Mouse (Mus musculus): ENCODE data around the gene Actl6b. TPM values are rescaled to one million over a fixed set of nuclear protein-coding genes. Genes with fewer than 3 reads are reported as not detected.
A peak's percentile ranks its signal among the peaks of the same experiment; 100 is the strongest.

Gene Actl6b
- polyA plus RNA-seq, 2 experiments, result not detected

DNA sequence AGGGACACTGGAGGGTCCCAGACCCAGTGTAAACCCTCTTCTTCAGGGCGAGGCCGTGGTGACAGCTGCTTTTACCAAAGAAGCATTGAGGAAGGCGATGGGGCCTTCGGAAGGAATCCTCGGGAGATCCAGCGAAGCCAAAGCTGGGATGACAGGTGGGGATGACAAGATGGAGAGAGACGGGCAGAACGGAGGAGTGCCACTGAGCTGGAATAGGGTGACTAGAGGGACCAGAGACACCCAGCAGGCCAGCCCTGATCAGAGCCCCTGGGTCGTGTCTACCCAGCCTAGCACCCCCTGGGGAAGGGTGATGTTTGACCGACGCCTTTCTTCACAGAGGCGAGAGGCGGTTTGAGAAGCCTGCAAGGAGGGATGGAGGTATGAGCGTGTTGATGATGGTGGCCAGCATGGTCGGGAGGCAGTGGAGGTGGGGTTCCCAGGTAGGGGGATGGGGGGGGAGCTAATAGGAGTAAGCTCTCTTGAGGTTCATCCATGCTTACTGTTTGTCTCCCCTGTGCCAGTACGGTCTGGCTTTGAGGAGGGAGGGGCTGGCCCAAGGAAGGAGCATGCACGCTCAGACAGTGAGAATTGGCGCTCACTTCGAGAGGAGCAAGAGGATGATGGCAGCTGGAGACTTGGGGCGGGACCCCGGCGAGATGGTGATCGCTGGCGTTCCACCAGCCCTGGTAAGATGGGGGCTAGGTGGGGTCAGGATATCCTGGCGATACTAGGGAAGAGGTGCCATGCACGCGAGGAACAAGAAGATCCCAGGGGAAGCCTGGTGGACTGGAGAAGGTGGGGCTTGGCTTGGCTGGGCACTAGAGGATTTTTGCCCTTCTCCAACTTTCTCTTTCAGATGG lies 33.4 kb upstream of the Actl6b start:
- no peak overlapping the region for H3K27ac ChIP-seq

DNA sequence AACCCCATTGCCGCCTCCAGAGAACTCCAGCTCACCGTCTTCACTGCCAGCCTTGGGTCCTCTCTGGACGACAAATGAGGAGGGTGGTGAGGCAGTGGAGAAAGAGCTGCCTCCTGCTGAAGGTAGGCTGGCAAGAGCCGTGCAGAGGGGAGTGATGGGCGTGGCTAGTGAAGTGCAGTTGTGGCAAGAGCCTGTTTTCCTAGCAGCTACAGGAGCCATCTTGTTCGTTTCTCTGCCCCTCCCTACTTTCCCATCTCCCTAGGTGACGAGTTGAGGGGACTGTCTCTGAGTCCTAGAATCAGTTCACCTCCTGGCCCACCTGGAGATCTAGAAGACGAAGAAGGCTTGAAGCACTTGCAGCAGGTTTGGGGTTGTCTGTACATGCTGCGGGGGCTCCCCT lies 31.5 kb upstream of the Actl6b start:
- H3K4me3 ChIP-seq (ENCODE audit: insufficient read depth in 1 of 2, low read depth in 2 of 2, low read length in 2 of 2), result no peak overlapping the region
- 64% methylated on average over 9 of the region's 9 CpGs for WGBS (ENCODE audit: insufficient replicate concordance)
- H3K9ac ChIP-seq (replicated peaks), result no peak overlapping the region
- no peaks in the 10 kb centered on the region for H3K27me3 ChIP-seq (ENCODE audit: control insufficient read depth, insufficient read depth, low read length)
- TF ChIP-seq CTCF (IDR thresholded peaks at IDR 0.05; ENCODE audit: low read depth), result no peak
- no peak for TF ChIP-seq EP300 (IDR thresholded peaks at IDR 0.05; ENCODE audit: low read depth)
- H3K27ac ChIP-seq, result no peak overlapping the region
- ATAC-seq (ENCODE audit: insufficient read depth) (no peak), DNase-seq (ENCODE audit: low read depth in 3 of 3, low spot score in 3 of 3) (no peak)
- peaks cover 29% of the 10 kb centered on the region for H3K36me3 ChIP-seq (replicated peaks; ENCODE audit: control insufficient read depth, insufficient read depth, low read depth)
- H3K9me3 ChIP-seq (ENCODE audit: control insufficient read depth, low read length), result no peaks in the 10 kb centered on the region
- H3K4me1 ChIP-seq (replicated peaks; ENCODE audit: control insufficient read depth in 2 of 2, insufficient read depth in 2 of 2, low read length in 1 of 2), result peaks cover 0 to 3% of the 10 kb centered on the region in 2 experiments; a peak in 2 of 4 replicates
- H3K4me2 ChIP-seq (ENCODE audit: low read depth), result no peak overlapping the region

More for the DNA sequence above, 33.4 kb upstream of the Actl6b start:
- DNase-seq (ENCODE audit: low read depth in 3 of 3, low spot score in 3 of 3) (no peak), ATAC-seq (ENCODE audit: insufficient read depth) (no peak)
- Histone ChIP-seq H3K4me1 (replicated peaks; ENCODE audit: control insufficient read depth in 2 of 2, insufficient read depth in 2 of 2, low read length in 1 of 2) (no peaks in the 10 kb centered on the region), H3K9ac (replicated peaks) (no peak overlapping the region), H3K4me3 (ENCODE audit: insufficient read depth in 1 of 2, low read depth in 2 of 2, low read length in 2 of 2) (no peak overlapping the region), H3K9me3 (ENCODE audit: control insufficient read depth, low read length) (no peaks in the 10 kb centered on the region), H3K4me2 (ENCODE audit: low read depth) (no peak overlapping the region), H3K36me3 (replicated peaks; ENCODE audit: control insufficient read depth, insufficient read depth, low read depth) (peaks cover 29% of the 10 kb centered on the region), H3K27me3 (ENCODE audit: control insufficient read depth, insufficient read depth, low read length) (no peaks in the 10 kb centered on the region)
- TF ChIP-seq EP300 (IDR thresholded peaks at IDR 0.05; ENCODE audit: low read depth) (no peak), CTCF (IDR thresholded peaks at IDR 0.05; ENCODE audit: low read depth) (no peak)
- whole genome bisulfite sequencing (ENCODE audit: insufficient replicate concordance), result 86% methylated on average over 27 of the region's 27 CpGs

DNA sequence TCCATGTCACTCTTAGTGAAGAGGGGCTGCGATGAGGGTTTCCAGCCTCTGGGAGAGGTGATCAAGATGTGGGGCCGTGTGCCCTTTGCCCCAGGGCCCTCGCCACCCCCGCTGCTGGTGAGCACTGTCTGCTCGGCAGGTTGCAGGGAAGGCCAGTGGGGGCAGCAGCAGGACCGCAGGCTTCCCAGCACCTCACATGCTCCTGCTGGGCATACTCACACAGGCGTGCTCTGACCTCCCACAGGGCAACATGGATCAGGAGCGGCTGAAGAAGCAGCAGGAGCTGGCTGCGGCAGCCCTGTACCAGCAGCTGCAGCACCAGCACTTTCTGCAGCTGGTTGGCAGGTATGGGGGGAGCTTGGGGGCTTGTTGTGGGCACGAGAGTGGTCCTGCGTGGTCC lies 30.6 kb upstream of the Actl6b start:
- Histone ChIP-seq H3K4me3 (ENCODE audit: insufficient read depth in 1 of 2, low read depth in 2 of 2, low read length in 2 of 2) (no peak overlapping the region), H3K4me1 (replicated peaks; ENCODE audit: control insufficient read depth in 2 of 2, insufficient read depth in 2 of 2, low read length in 1 of 2) (peaks cover 0 to 3% of the 10 kb centered on the region in 2 experiments; a peak in 2 of 4 replicates), H3K27ac (no peak overlapping the region), H3K4me2 (ENCODE audit: low read depth) (no peak overlapping the region), H3K36me3 (replicated peaks; ENCODE audit: control insufficient read depth, insufficient read depth, low read depth) (peaks cover 36% of the 10 kb centered on the region), H3K27me3 (ENCODE audit: control insufficient read depth, insufficient read depth, low read length) (no peaks in the 10 kb centered on the region), H3K9ac (replicated peaks) (no peak overlapping the region), H3K9me3 (ENCODE audit: control insufficient read depth, low read length) (no peaks in the 10 kb centered on the region)
- ATAC-seq (ENCODE audit: insufficient read depth), result no peak
- TF ChIP-seq CTCF (IDR thresholded peaks at IDR 0.05; ENCODE audit: low read depth), result peak; percentile 13; the same call in 1 of the 2 replicates
- no peak for TF ChIP-seq EP300 (IDR thresholded peaks at IDR 0.05; ENCODE audit: low read depth)
- 83% methylated on average over 11 of the region's 11 CpGs for WGBS (ENCODE audit: insufficient replicate concordance)
- DNase-seq (ENCODE audit: low read depth in 3 of 3, low spot score in 3 of 3), result no peak

DNA sequence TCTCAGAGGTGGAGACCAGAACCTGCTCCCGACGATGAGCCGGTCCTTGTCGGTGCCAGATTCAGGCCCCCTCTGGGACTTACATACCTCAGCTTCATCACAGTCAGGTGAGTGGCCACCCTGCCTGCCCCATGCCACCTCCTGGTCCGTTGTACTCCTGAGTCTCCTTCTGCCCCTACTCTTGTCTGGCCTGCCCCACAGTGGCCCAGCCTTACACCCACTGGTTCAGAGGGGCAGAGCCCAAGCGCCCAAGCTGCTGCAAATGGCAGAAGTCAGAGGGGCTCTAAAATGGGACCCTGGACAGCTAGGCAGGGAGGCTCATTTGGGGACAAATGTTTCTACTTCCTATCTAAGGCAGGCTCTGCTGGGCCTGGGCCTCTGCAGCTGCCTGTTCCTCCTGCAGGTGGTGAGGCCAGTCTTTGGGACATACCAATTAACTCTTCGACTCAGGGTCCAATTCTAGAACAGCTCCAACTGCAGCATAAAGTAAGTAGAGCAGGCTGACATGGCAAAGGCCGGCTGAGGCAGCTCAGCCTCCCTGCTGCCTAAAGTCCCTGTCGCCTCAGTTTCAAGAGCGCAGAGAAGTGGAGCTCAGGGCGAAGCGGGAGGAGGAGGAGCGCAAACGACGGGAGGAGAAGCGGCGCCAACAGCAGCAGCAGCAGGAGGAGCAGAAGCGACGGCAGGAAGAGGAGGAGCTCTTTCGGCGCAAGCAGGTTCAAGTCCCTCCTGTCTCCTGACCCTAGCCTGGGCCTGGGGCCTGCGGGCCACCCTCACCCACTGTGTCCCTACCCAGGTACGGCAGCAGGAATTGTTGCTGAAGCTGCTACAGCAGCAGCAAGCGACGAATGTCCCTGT lies 29.7 kb upstream of the Actl6b start:
- H3K27me3 ChIP-seq (ENCODE audit: control insufficient read depth, insufficient read depth, low read length), result no peaks in the 10 kb centered on the region
- 80% methylated on average over 25 of the region's 25 CpGs for WGBS (ENCODE audit: insufficient replicate concordance)
- no peak for TF ChIP-seq EP300 (IDR thresholded peaks at IDR 0.05; ENCODE audit: low read depth)
- TF ChIP-seq CTCF (IDR thresholded peaks at IDR 0.05; ENCODE audit: low read depth), result no peak
- DNase-seq (ENCODE audit: low read depth in 3 of 3, low spot score in 3 of 3) (no peak), ATAC-seq (ENCODE audit: insufficient read depth) (no peak)
- H3K4me3 ChIP-seq (ENCODE audit: insufficient read depth in 1 of 2, low read depth in 2 of 2, low read length in 2 of 2), result no peak overlapping the region
- no peaks in the 10 kb centered on the region for H3K9me3 ChIP-seq (ENCODE audit: control insufficient read depth, low read length)
- no peak overlapping the region for H3K27ac ChIP-seq
- H3K36me3 ChIP-seq (replicated peaks; ENCODE audit: control insufficient read depth, insufficient read depth, low read depth), result peaks cover 45% of the 10 kb centered on the region
- H3K9ac ChIP-seq (replicated peaks), result no peak overlapping the region
- peaks cover 0 to 3% of the 10 kb centered on the region in 2 experiments; a peak in 2 of 4 replicates for H3K4me1 ChIP-seq (replicated peaks; ENCODE audit: control insufficient read depth in 2 of 2, insufficient read depth in 2 of 2, low read length in 1 of 2)
- no peak overlapping the region for H3K4me2 ChIP-seq (ENCODE audit: low read depth)

DNA sequence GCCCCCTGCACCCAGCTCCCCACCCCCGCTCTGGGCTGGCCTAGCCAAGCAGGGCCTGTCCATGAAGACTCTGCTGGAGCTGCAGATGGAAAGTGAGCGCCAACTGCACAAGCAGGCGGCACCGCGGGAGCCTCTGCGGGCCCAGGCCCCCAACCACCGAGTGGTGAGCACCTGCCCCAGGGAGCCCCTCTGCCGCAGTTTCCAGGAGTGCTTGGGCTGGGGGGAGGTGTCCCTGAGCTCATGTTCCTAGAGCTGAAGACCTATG lies 29.1 kb upstream of the Actl6b start:
- ATAC-seq (ENCODE audit: insufficient read depth), result no peak
- WGBS (ENCODE audit: insufficient replicate concordance), result 90% methylated on average over 8 of the region's 8 CpGs
- peaks cover 51% of the 10 kb centered on the region for H3K36me3 ChIP-seq (replicated peaks; ENCODE audit: control insufficient read depth, insufficient read depth, low read depth)

More for the DNA sequence above, 29.1 kb upstream of the Actl6b start:
- TF ChIP-seq EP300 (IDR thresholded peaks at IDR 0.05; ENCODE audit: low read depth), result no peak
- no peak for TF ChIP-seq CTCF (IDR thresholded peaks at IDR 0.05; ENCODE audit: low read depth)
- Histone ChIP-seq H3K4me2 (ENCODE audit: low read depth) (no peak overlapping the region), H3K4me3 (ENCODE audit: insufficient read depth in 1 of 2, low read depth in 2 of 2, low read length in 2 of 2) (no peak overlapping the region), H3K9me3 (ENCODE audit: control insufficient read depth, low read length) (no peaks in the 10 kb centered on the region), H3K9ac (replicated peaks) (no peak overlapping the region), H3K4me1 (replicated peaks; ENCODE audit: control insufficient read depth in 2 of 2, insufficient read depth in 2 of 2, low read length in 1 of 2) (peaks cover 0 to 3% of the 10 kb centered on the region in 2 experiments; a peak in 2 of 4 replicates), H3K27me3 (ENCODE audit: control insufficient read depth, insufficient read depth, low read length) (no peaks in the 10 kb centered on the region), H3K27ac (no peak overlapping the region)
- no peak for DNase-seq (ENCODE audit: low read depth in 3 of 3, low spot score in 3 of 3)

Measured in liver, embryonic 14.5 days (tissue).